Mouse (Mus musculus) megakaryocyte-erythroid progenitor cell, adult 5 weeks (primary cell): ENCODE data around the gene Col17a1. TPM values are rescaled to one million over a fixed set of nuclear protein-coding genes. Genes with fewer than 3 reads are reported as not detected.

Experiments used
- polyA plus RNA-seq: library from polyadenylated mRNA; stranded (reverse); fragments of >175 nt; gene quantifications from 2 replicates; pipeline ENCODE4 v1.2.3, GENCODE M21; 2012

Col17a1 gene
- 0.59 and 1.1 TPM in 2 replicates for polyA plus RNA-seq

GRCm38 (mm10) chr19:47691994-47692393 lies at the start of gene Col17a1:
Col17a1 (minus strand) TSS chr19:47692094.

GRCm38 (mm10) chr19:47731071-47731881 lies 39.4 kb upstream of the Col17a1 start, which contains the start of gene Sfr1:
Sfr1 (plus strand) TSS chr19:47731682.

Other genes with a start within 250 kb of the Col17a1 start
- 6.2 and 7.8 TPM in 2 replicates for gene Sh3pxd2a, start 227.7 kb downstream of the Col17a1 start, polyA plus RNA-seq
- 2.1 and 4.1 TPM in 2 replicates for gene Stn1, start 154.6 kb downstream of the Col17a1 start, polyA plus RNA-seq
- 21.2 and 30.1 TPM in 2 replicates for gene Slk, start 112.4 kb downstream of the Col17a1 start, polyA plus RNA-seq
- 29.4 and 40.5 TPM in 2 replicates for gene Sfr1, start 39.6 kb upstream of the Col17a1 start, polyA plus RNA-seq
- gene Gsto1, start 162.9 kb upstream of the Col17a1 start, polyA plus RNA-seq = 511 and 544 TPM in 2 replicates
- not detected in 2 replicates for gene Gsto2, start 173.4 kb upstream of the Col17a1 start, polyA plus RNA-seq
- not detected in 2 replicates for gene Cfap43, start 227.2 kb upstream of the Col17a1 start, polyA plus RNA-seq
- 21.2 and 24.8 TPM in 2 replicates for gene Itprip, start 227.2 kb upstream of the Col17a1 start, polyA plus RNA-seq
- not detected in 2 replicates for gene Cfap58, start 245.6 kb upstream of the Col17a1 start, polyA plus RNA-seq